Mouse (Mus musculus): Measurements from ENCODE around the gene U2af1. TPM values are rescaled to one million over a fixed set of nuclear protein-coding genes. Genes with fewer than 3 reads are reported as not detected.
"Not testable (repeated sequence)": the region's sequence is repeated elsewhere in the genome, so short reads cannot be mapped to it uniquely, and the experiment has no call there.

Gene U2af1
- total RNA-seq, 2 experiments from 2014 or later, result 21.9 to 69.0 TPM

DNA sequence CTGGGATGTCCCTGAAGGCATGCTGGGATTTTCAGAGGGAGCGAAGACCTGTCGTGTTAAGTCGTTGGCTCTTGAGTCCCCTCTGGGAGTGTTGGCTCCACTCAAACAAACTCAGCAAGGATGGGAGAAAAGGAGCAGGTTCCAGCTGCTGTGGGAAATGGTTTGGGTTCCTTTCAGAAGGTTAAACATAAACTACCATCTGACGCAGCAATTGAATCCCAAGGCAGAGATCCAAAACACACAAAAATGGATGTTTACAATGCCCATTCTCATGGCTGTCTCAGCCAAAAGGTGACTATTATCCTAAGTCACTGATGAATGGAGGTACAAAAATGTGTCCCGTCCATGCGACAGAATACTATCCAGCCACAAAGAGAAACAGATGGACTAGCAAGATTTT, 25.7 kb downstream of the U2af1 start:
- ATAC-seq (replicated peaks; ENCODE audit: low FRiP score, poor library complexity, severe bottlenecking), result no peak

DNA sequence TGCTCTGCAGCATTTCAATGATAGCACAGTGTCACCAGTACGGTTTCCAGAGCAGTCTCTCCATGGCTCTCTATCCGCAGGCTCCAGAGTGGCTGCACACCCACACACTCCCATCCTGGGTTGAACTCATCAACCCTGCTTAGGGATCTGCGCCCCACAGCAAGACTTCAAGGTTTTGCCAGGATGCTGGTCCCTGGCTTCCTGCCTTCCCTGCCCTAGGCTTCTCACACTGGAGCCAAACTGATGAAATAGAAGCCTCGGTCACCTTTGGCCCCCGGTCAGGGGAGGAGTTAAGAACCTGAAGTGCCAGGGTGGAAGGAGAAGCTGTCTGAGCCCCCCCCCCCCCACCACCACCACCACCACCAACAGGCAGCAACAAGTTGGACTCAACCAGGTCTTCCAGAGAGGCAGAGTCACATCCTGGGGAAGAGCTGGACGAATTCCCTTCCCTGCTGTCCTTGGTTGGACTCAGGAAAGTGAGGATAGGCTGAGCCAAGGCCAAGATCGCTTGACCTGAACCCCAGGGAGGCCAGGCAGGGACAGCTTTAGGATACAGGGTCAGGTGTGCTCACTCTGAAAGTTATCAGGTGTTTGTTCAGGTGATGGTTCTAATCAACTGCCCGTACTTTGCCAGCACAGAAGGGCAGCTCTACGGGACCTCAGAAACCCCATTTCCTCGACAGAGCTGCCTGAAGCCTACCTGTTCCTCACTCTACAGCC, 27.5 kb downstream of the U2af1 start:
- ATAC-seq (replicated peaks; ENCODE audit: low FRiP score, poor library complexity, severe bottlenecking), result no peak

DNA sequence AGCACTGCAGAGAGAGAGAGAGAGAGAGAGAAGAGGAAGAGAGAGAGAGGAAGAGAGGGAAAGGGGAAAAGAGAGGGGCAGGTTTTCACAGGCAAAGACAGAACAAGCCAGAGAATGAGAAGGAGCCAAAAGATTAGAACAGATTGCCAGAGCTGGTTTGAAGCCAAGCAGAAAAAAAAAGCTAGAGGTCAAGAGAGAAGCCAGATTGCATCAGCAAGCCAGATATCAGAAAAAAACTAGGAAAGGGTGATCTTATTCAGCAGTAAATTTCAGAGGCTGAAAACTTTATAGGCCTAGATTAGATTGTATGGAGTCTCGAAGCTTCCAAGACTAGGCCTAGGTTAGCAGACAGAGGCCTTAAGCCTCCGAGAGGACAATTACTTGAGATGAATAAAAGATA, 30.7 kb downstream of the U2af1 start:
- no peak for ATAC-seq (replicated peaks; ENCODE audit: low FRiP score, poor library complexity, severe bottlenecking)

DNA sequence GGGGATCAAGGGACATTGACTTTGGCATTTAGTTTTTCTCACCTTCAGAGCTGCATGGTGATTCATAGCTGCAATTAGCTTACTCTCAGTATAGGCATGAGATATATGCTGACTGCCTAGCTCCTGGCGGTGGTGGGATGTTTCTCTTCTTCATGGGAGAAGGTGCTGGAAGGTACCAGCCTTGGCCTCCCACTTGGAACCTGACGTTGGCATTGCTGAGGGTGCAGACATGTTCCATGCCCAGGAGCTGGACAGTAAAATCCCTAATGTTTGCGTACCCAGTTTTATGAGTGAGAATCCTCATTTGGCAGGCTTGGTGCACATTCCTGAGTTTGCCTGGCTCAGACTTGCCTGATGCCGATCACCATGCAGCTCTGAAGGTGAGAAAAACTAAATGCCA, 35.6 kb downstream of the U2af1 start:
- ATAC-seq (replicated peaks; ENCODE audit: low FRiP score, poor library complexity, severe bottlenecking), result no peak

DNA sequence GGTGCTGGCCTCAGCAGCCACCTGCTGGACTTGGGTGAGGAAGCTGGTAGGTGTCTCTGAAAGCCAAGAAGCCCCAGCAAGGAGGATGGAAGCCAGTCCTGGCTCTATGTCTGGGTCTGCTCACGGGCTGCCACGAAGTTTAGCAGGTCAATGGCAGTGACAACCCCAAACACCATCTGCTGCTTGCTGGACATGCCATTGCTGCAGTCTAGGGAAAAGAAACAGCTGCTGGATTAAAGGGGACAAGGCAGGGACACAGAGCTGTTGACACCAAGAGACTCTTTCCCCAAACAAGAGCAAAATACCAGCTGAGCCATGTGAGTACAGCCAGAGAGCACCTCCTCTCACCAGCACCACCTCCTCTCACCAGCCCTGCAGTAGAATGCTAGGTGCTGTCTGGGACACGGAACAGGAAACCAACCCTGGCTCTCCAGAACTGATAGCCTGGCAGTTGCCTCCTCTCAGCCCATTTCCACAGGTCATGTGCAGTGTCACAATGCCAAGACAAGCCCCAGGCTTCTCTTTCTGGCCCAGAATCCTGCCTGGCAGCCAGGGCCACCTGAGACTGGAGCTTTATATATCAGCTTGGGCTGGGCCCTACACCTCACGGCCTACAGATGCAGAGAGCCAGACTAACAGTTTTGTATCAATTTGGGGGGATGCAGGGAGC, 45.5 kb downstream of the U2af1 start:
- ATAC-seq (replicated peaks; ENCODE audit: low FRiP score, poor library complexity, severe bottlenecking), result no peak

DNA sequence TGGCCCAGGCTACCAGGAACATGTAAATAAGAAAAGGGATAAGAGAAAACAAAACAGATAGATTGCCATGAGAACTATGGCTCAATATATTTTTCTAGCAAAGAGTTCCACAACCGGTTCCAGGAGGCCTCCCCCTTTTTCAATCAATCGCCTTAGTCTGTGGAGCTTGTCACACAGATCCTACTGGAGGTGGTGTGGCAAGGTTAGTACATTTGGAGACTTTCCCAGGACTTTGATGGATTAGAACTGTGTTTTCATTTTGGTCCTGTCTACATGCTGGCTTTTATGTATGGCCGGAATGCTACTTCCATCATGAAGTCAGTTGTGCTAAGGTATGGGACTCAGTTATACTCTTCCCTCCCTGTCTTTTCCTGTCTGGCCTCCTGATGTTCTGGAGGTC, 48.8 kb downstream of the U2af1 start:
- no peak for ATAC-seq (replicated peaks; ENCODE audit: low FRiP score, poor library complexity, severe bottlenecking)

DNA sequence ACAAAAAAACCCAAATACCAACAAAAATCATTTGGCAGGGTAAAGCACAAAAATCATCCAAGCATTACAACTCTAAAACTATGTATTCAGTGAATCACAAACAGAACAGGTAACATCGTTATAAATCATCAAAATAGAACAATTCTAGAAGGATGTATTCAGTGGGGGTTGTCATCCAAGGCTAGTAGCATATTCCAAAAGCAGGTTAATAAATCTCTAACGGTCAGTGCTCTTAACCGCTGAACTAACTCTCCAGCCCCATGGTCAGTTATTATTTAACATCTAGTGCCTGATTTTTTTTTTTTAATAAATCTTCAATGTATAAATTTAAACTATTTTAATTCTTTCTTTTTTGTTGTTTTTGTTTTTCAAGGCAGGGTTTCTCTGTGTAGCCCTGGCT, 49.5 kb downstream of the U2af1 start:
- not testable (repeated sequence) for ATAC-seq (replicated peaks; ENCODE audit: low FRiP score, poor library complexity, severe bottlenecking)

DNA sequence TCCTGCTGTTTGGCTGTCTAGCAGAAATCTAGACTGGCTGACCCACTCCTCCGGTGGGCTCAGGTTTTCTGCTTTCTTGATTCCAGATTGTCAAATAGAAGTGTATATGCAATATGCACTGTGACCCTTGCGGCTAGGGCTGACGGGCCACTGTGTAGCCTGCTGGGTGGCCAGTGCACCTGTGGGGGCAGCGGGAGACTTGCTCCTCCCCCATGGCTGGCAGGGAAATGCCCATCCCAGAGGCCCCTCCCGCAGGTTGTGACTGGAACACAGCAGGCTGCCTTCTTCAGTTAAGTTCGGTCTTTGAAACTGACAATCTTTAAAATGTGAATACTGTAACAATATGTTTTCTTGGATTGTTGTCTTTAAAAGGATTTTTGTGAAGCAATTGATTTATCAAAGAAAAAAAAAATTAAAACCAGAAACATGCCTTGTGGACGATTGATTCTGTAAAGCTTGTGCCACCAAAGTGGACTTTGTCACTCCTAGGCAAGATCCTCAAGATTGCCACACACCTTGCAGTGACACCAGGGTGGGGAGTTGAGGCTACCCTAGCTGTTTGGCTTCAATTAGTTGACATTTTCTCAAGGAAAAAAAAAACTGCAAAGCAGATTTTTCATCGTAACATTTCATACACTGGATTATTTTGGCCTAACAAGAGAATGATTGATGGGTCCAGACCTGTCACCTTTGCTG, 51.3 kb downstream of the U2af1 start:
- no peak for ATAC-seq (replicated peaks; ENCODE audit: low FRiP score, poor library complexity, severe bottlenecking)

DNA sequence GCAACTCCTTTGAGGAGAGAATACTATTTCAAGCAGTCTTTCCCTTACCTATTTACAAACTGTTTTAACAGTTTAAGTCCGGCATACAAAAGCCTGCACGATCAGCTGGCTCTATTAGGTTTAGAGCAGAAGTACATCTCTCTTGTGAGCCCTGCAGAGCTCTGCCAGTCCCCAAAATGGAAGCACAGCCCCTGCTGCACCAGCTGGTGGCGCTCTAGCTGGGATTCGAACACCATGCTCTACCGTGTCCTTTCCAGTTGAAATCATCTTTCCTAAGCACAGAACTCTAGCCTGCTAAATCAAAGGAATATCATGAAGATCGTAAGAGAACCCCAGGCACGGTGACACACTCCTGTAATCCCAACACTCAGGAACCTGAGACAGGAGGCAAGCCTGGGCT, 52.3 kb downstream of the U2af1 start:
- ATAC-seq (replicated peaks; ENCODE audit: low FRiP score, poor library complexity, severe bottlenecking), result no peak

DNA sequence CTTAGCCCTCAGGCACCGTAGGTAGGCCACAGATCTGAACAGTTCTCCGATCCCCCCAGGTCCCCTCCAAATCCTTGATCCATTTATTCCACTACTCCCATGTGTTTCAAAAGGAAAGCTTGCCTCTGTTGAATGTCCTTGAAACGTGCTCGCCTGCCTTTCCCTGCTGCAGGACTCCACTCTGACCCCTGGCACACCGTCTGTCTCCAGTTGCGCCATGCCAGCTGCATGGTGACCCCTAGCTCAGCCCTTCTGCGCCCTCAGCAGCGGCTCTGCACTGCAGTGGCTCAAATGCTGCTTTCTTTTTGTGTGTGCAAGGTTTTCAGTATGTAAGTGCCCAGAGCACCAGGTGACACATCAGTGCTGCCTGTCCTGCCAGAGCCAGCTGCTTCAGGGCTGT, 60.1 kb downstream of the U2af1 start:
- ATAC-seq (replicated peaks; ENCODE audit: low FRiP score, poor library complexity, severe bottlenecking), result no peak

DNA sequence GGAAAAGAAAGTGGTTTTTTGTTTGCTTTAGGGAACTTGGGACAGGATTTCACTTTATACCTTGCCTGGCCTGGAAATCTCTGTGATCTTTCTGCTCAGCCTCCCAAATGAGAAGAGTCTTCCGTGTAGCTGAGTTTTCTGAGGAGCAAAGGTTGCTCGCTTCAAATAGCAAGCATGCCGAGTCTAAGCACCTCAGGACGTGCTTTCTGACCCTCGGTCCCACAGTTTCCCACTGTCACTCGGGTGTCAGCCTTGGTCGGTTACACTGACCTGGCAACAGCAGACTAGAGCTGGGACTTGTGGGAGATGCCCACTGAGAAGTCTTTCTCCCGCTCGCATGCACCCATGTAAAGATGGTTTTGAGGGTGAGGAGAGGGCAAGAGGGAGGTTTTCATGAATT, 60.7 kb downstream of the U2af1 start:
- ATAC-seq (replicated peaks; ENCODE audit: low FRiP score, poor library complexity, severe bottlenecking), result no peak

Other genes starting within 250 kb of the U2af1 start
- 1.0 and 1.9 TPM in 2 replicates for gene Wdr4, start 138.9 kb downstream of the U2af1 start, total RNA-seq (2015; ENCODE audit: low replicate concordance)
- 4.3 and 8.6 TPM in 2 replicates for gene Wdr4, start 138.9 kb downstream of the U2af1 start, total RNA-seq (2017; ENCODE audit: low replicate concordance)
- 35.9 and 40.1 TPM in 2 replicates for gene Ndufv3, start 138.8 kb downstream of the U2af1 start, total RNA-seq (2015; ENCODE audit: low replicate concordance)
- 41.1 and 65.8 TPM in 2 replicates for gene Ndufv3, start 138.8 kb downstream of the U2af1 start, total RNA-seq (2017; ENCODE audit: low replicate concordance)
- 8.5 and 8.6 TPM in 2 replicates for gene Pknox1, start 94.2 kb downstream of the U2af1 start, total RNA-seq (2015; ENCODE audit: low replicate concordance)
- 6.9 and 15.9 TPM in 2 replicates for gene Pknox1, start 94.2 kb downstream of the U2af1 start, total RNA-seq (2017; ENCODE audit: low replicate concordance)
- gene Cbs, start 21.7 kb downstream of the U2af1 start, total RNA-seq (2015; ENCODE audit: low replicate concordance), result not detected in 2 replicates
- gene Cbs, start 21.7 kb downstream of the U2af1 start, total RNA-seq (2017; ENCODE audit: low replicate concordance), result not detected in 2 replicates
- gene Cryaa, start 18.9 kb upstream of the U2af1 start, total RNA-seq (2015; ENCODE audit: low replicate concordance), result not detected in 2 replicates
- not detected in 2 replicates for gene Cryaa, start 18.9 kb upstream of the U2af1 start, total RNA-seq (2017; ENCODE audit: low replicate concordance)
- 1.5 and 4.2 TPM in 2 replicates for gene Sik1, start 196.9 kb upstream of the U2af1 start, total RNA-seq (2015; ENCODE audit: low replicate concordance)
- gene Sik1, start 196.9 kb upstream of the U2af1 start, total RNA-seq (2017; ENCODE audit: low replicate concordance), result 2.8 and 3.5 TPM in 2 replicates